Mouse (Mus musculus): ENCODE results near the gene Arl13b. TPM values are rescaled to one million over a fixed set of nuclear protein-coding genes. Genes with fewer than 3 reads are reported as not detected.

The Arl13b gene
- polyA plus RNA-seq (2016; fragmentation: Nextera tagmentation; extraction: Ambion mirVana): 17.1 and 18.8 TPM in 2 replicates

GRCm38 (mm10) chr16:62846498-62847312 is at the start of gene Arl13b:
Gene Arl13b (minus strand): TSS chr16:62847040.
- 0 out of 2 replicates have a peak within 1 kb of the TSS, but pooled peaks have one; percentile 66 for H3K27ac ChIP-seq
- H3K4me2 ChIP-seq: peak within 1 kb of the TSS; percentile 81
- peak; percentile 100 for ATAC-seq (ENCODE audit: low FRiP score)
- WGBS: under 1% methylated on average over 52 of the region's 52 CpGs
- H3K9me3 ChIP-seq: no peaks in the 10 kb centered on the region
- no peaks in the 10 kb centered on the region for H3K36me3 ChIP-seq (replicated peaks)
- peak within 1 kb of the TSS; percentile 82 for H3K9ac ChIP-seq
- peaks cover 12% of the 10 kb centered on the region for H3K4me1 ChIP-seq
- no peaks in the 10 kb centered on the region for H3K27me3 ChIP-seq
- peak within 1 kb of the TSS; percentile 87 for H3K4me3 ChIP-seq (replicated peaks)

GRCm38 (mm10) chr16:62895824-62896223 is 49.0 kb upstream of the Arl13b start:
- H3K27ac ChIP-seq: no peak overlapping the region
- no peak overlapping the region for H3K4me3 ChIP-seq (replicated peaks)
- H3K4me1 ChIP-seq: no peaks in the 10 kb centered on the region
- H3K9ac ChIP-seq: no peak overlapping the region
- no peak for ATAC-seq (ENCODE audit: low FRiP score)
- no peaks in the 10 kb centered on the region for H3K36me3 ChIP-seq (replicated peaks)
- 76% methylated on average over 3 of the region's 3 CpGs for WGBS
- no peak overlapping the region for H3K4me2 ChIP-seq
- H3K27me3 ChIP-seq: no peaks in the 10 kb centered on the region
- H3K9me3 ChIP-seq: no peaks in the 10 kb centered on the region

GRCm38 (mm10) chr16:62874065-62874464 is 27.2 kb upstream of the Arl13b start:
- H3K27me3 ChIP-seq: no peaks in the 10 kb centered on the region
- no peaks in the 10 kb centered on the region for H3K9me3 ChIP-seq
- H3K36me3 ChIP-seq (replicated peaks): no peaks in the 10 kb centered on the region
- H3K4me1 ChIP-seq: no peaks in the 10 kb centered on the region; the same call in 1 of the 2 replicates
- H3K4me3 ChIP-seq (replicated peaks): no peak overlapping the region
- no peak overlapping the region for H3K4me2 ChIP-seq
- 74% methylated on average over 6 of the region's 6 CpGs for whole genome bisulfite sequencing
- no peak for ATAC-seq (ENCODE audit: low FRiP score)
- H3K27ac ChIP-seq: no peak overlapping the region
- H3K9ac ChIP-seq: no peak overlapping the region

- no peak for ATAC-seq (ENCODE audit: low FRiP score)
Observed at GRCm38 (mm10) chr16:62873180-62873579, 26.3 kb upstream of the Arl13b start.

GRCm38 (mm10) chr16:62872688-62873117 is 25.9 kb upstream of the Arl13b start:
- Histone ChIP-seq H3K27me3 (no peaks in the 10 kb centered on the region), H3K36me3 (replicated peaks) (no peaks in the 10 kb centered on the region), H3K9ac (no peak overlapping the region), H3K4me1 (no peaks in the 10 kb centered on the region; the same call in 1 of the 2 replicates), H3K9me3 (no peaks in the 10 kb centered on the region), H3K4me3 (replicated peaks) (no peak overlapping the region), H3K4me2 (no peak overlapping the region), H3K27ac (no peak overlapping the region)
- 76% methylated on average over 5 of the region's 5 CpGs for WGBS
- ATAC-seq (ENCODE audit: low FRiP score): no peak

More at GRCm38 (mm10) chr16:62873180-62873579, 26.3 kb upstream of the Arl13b start:
- Histone ChIP-seq H3K27me3 (no peaks in the 10 kb centered on the region), H3K36me3 (replicated peaks) (no peaks in the 10 kb centered on the region), H3K4me1 (no peaks in the 10 kb centered on the region; the same call in 1 of the 2 replicates), H3K9me3 (no peaks in the 10 kb centered on the region), H3K4me3 (replicated peaks) (no peak overlapping the region), H3K4me2 (no peak overlapping the region), H3K27ac (no peak overlapping the region), H3K9ac (no peak overlapping the region)
- WGBS: 71% methylated on average over 4 of the region's 4 CpGs

- ATAC-seq (ENCODE audit: low FRiP score): no peak
- Histone ChIP-seq H3K27ac (no peak overlapping the region), H3K36me3 (replicated peaks) (no peaks in the 10 kb centered on the region), H3K9me3 (no peaks in the 10 kb centered on the region), H3K27me3 (no peaks in the 10 kb centered on the region), H3K4me3 (replicated peaks) (no peak overlapping the region), H3K9ac (no peak overlapping the region), H3K4me1 (no peaks in the 10 kb centered on the region), H3K4me2 (no peak overlapping the region)
- WGBS: 68% methylated on average over 6 of the region's 6 CpGs
Observed at GRCm38 (mm10) chr16:62861455-62861854, 14.6 kb upstream of the Arl13b start.

GRCm38 (mm10) chr16:62860140-62860539 is 13.3 kb upstream of the Arl13b start:
- H3K9me3 ChIP-seq: no peaks in the 10 kb centered on the region
- 78% methylated on average over 1 of the region's 1 CpGs for WGBS
- H3K9ac ChIP-seq: no peak overlapping the region
- H3K4me2 ChIP-seq: no peak overlapping the region
- no peaks in the 10 kb centered on the region for H3K4me1 ChIP-seq
- ATAC-seq (ENCODE audit: low FRiP score): no peak
- no peaks in the 10 kb centered on the region for H3K36me3 ChIP-seq (replicated peaks)
- H3K4me3 ChIP-seq (replicated peaks): no peak overlapping the region
- no peaks in the 10 kb centered on the region; the same call in 1 of the 2 replicates for H3K27me3 ChIP-seq
- H3K27ac ChIP-seq: no peak overlapping the region

- Histone ChIP-seq H3K9me3 (no peaks in the 10 kb centered on the region), H3K4me1 (0 out of 2 replicates have a peak, but pooled peaks cover 5% of the 10 kb centered on the region), H3K4me2 (no peak overlapping the region), H3K36me3 (replicated peaks) (no peaks in the 10 kb centered on the region), H3K27ac (no peak overlapping the region), H3K9ac (no peak overlapping the region), H3K4me3 (replicated peaks) (no peak overlapping the region), H3K27me3 (no peaks in the 10 kb centered on the region; the same call in 1 of the 2 replicates)
- WGBS: 96% methylated on average over 1 of the region's 1 CpGs
- no peak for ATAC-seq (ENCODE audit: low FRiP score)
Observed at GRCm38 (mm10) chr16:62858018-62858417, 11.2 kb upstream of the Arl13b start.

- Histone ChIP-seq H3K27ac (no peak overlapping the region), H3K4me1 (0 out of 2 replicates have a peak, but pooled peaks cover 5% of the 10 kb centered on the region), H3K4me2 (no peak overlapping the region), H3K36me3 (replicated peaks) (no peaks in the 10 kb centered on the region), H3K9me3 (no peaks in the 10 kb centered on the region), H3K27me3 (no peaks in the 10 kb centered on the region; the same call in 1 of the 2 replicates), H3K4me3 (replicated peaks) (no peak overlapping the region), H3K9ac (no peak overlapping the region)
- 90% methylated on average over 2 of the region's 2 CpGs for WGBS
- ATAC-seq (ENCODE audit: low FRiP score): no peak
Observed at GRCm38 (mm10) chr16:62857498-62857897, 10.7 kb upstream of the Arl13b start.

GRCm38 (mm10) chr16:62856273-62856672 is 9.4 kb upstream of the Arl13b start:
- Histone ChIP-seq H3K36me3 (replicated peaks) (no peaks in the 10 kb centered on the region), H3K27ac (no peak overlapping the region), H3K4me1 (0 out of 2 replicates have a peak, but pooled peaks cover 5% of the 10 kb centered on the region), H3K27me3 (no peaks in the 10 kb centered on the region; the same call in 1 of the 2 replicates), H3K9me3 (no peaks in the 10 kb centered on the region), H3K9ac (no peak overlapping the region), H3K4me2 (no peak overlapping the region), H3K4me3 (replicated peaks) (no peak overlapping the region)
- no peak for ATAC-seq (ENCODE audit: low FRiP score)
- WGBS: 95% methylated on average over 2 of the region's 2 CpGs

GRCm38 (mm10) chr16:62855385-62855784 is 8.5 kb upstream of the Arl13b start:
- no peak for ATAC-seq (ENCODE audit: low FRiP score)
- no peaks in the 10 kb centered on the region for H3K36me3 ChIP-seq (replicated peaks)
- 88% methylated on average over 6 of the region's 6 CpGs for WGBS
- no peaks in the 10 kb centered on the region; the same call in 1 of the 2 replicates for H3K27me3 ChIP-seq
- 0 out of 2 replicates have a peak, but pooled peaks cover 5% of the 10 kb centered on the region for H3K4me1 ChIP-seq
- H3K9ac ChIP-seq: no peak overlapping the region
- no peaks in the 10 kb centered on the region for H3K9me3 ChIP-seq
- no peak overlapping the region for H3K4me2 ChIP-seq
- no peak overlapping the region for H3K27ac ChIP-seq
- H3K4me3 ChIP-seq (replicated peaks): no peak overlapping the region

GRCm38 (mm10) chr16:62854191-62855068 is 7.6 kb upstream of the Arl13b start, which contains the start of gene Pros1:
Gene Pros1 (plus strand): TSS chr16:62854307.
- peak; percentile 93 for ATAC-seq (ENCODE audit: low FRiP score)
- Histone ChIP-seq H3K27ac (no peak within 1 kb of the TSS), H3K36me3 (replicated peaks) (no peaks in the 10 kb centered on the region), H3K4me2 (peak within 1 kb of the TSS; percentile 82), H3K9ac (peak within 1 kb of the TSS; percentile 76), H3K9me3 (no peaks in the 10 kb centered on the region), H3K27me3 (no peaks in the 10 kb centered on the region; the same call in 1 of the 2 replicates), H3K4me1 (0 out of 2 replicates have a peak, but pooled peaks cover 5% of the 10 kb centered on the region), H3K4me3 (replicated peaks) (peak within 1 kb of the TSS; percentile 56)
- WGBS: 4% methylated on average over 41 of the region's 42 CpGs
